ENCODE assay signal across 8 mouse cellular contexts in genomic region chr9:59751966-59752365, GRCm38 (mm10). TPM values are rescaled to one million over a fixed set of nuclear protein-coding genes. Genes with fewer than 3 reads are reported as not detected.
DNase-seq lines count a peak whose midpoint lies in the region; ATAC-seq and TF ChIP-seq lines count a peak whose summit lies in the region.

No protein-coding gene starts in this region.

- no peak for TF ChIP-seq POLR2A in olfactory bulb, adult 2 months (IDR thresholded peaks at IDR 0.05; ENCODE audit: insufficient read depth, low read depth, low read length)

- H3K36me3 ChIP-seq in megakaryocyte, embryonic 14.5 days (replicated peaks; ENCODE audit: low read length) = no peaks in the 10 kb centered on the region
- H3K36me3 ChIP-seq in embryonic facial prominence, embryonic 14.5 days (ENCODE audit: control insufficient read depth, insufficient read depth, low read length) = no peaks in the 10 kb centered on the region
- no peaks in the 10 kb centered on the region for H3K36me3 ChIP-seq in limb, embryonic 11.5 days (ENCODE audit: control insufficient read depth, insufficient read depth, low read length)

- no peak for TF ChIP-seq CTCF in olfactory bulb, adult 2 months (IDR thresholded peaks at IDR 0.05; ENCODE audit: insufficient read depth, low read depth, low read length)

- H3K27ac ChIP-seq in embryonic facial prominence, embryonic 14.5 days (replicated peaks; ENCODE audit: low read depth, low read length) = no peak overlapping the region
- H3K27ac ChIP-seq in limb, embryonic 11.5 days (replicated peaks; ENCODE audit: low read depth, low read length) = no peak overlapping the region
- no peak overlapping the region for H3K27ac ChIP-seq in olfactory bulb, adult 2 months (ENCODE audit: insufficient read depth, low read depth, low read length)

- H3K4me1 ChIP-seq in megakaryocyte, embryonic 14.5 days = peaks cover 21% of the 10 kb centered on the region
- H3K4me1 ChIP-seq in embryonic facial prominence, embryonic 14.5 days (ENCODE audit: control insufficient read depth, insufficient read depth, low read length) = 0 out of 2 replicates have a peak, but pooled peaks cover 10% of the 10 kb centered on the region
- H3K4me1 ChIP-seq in limb, embryonic 11.5 days (ENCODE audit: control insufficient read depth, insufficient read depth, low read length) = no peaks in the 10 kb centered on the region
- H3K4me1 ChIP-seq in olfactory bulb, adult 2 months (ENCODE audit: control insufficient read depth, insufficient read depth, low read length) = peaks cover 5% of the 10 kb centered on the region; the same call in 1 of the 2 replicates

- peak overlapping the region; percentile 88 for H3K9ac ChIP-seq in embryonic facial prominence, embryonic 14.5 days (ENCODE audit: low read depth, low read length)
- peak overlapping the region; percentile 80; the same call in 1 of the 2 replicates for H3K9ac ChIP-seq in limb, embryonic 11.5 days (ENCODE audit: low read length)

- DNase-seq in embryonic facial prominence, embryonic 14.5 days (ENCODE audit: low spot score) = no peak
- no peak for DNase-seq in limb, embryonic 11.5 days (ENCODE audit: low spot score)
- DNase-seq in T-cell, adult 2 months (ENCODE audit: low spot score) = no peak
- no peak for DNase-seq in layer of hippocampus, postnatal 10 days (ENCODE audit: low spot score in 2 of 2)
- no peak for DNase-seq in frontal cortex, adult 2 months (ENCODE audit: extremely low spot score in 1 of 2, low spot score in 1 of 2)

- H3K4me3 ChIP-seq in megakaryocyte, embryonic 14.5 days (replicated peaks) = peak overlapping the region; percentile 97
- H3K4me3 ChIP-seq in embryonic facial prominence, embryonic 14.5 days (ENCODE audit: low read depth, low read length) = peak overlapping the region; percentile 83
- H3K4me3 ChIP-seq in limb, embryonic 11.5 days (ENCODE audit: low read depth, low read length) = peak overlapping the region; percentile 82
- peak overlapping the region; percentile 87 for H3K4me3 ChIP-seq in olfactory bulb, adult 2 months (ENCODE audit: insufficient read depth, low read depth, low read length)

- H3K9me3 ChIP-seq in megakaryocyte, embryonic 14.5 days = no peaks in the 10 kb centered on the region
- no peaks in the 10 kb centered on the region for H3K9me3 ChIP-seq in embryonic facial prominence, embryonic 14.5 days (ENCODE audit: control insufficient read depth, low read length)
- H3K9me3 ChIP-seq in limb, embryonic 11.5 days (ENCODE audit: control insufficient read depth, low read length) = no peaks in the 10 kb centered on the region

- peak overlapping the region; percentile 56 for H3K4me2 ChIP-seq in embryonic facial prominence, embryonic 14.5 days (ENCODE audit: low read depth, low read length)
- peak overlapping the region; percentile 80 for H3K4me2 ChIP-seq in limb, embryonic 11.5 days (ENCODE audit: low read depth, severe bottlenecking)

- 0% methylated on average over 2 of the region's 2 CpGs for WGBS in embryonic facial prominence, embryonic 14.5 days
- WGBS in limb, embryonic 11.5 days = 11% methylated on average over 2 of the region's 2 CpGs
- 2% methylated on average over 2 of the region's 2 CpGs for WGBS in olfactory bulb, adult 2 months

- ATAC-seq in megakaryocyte, adult 5-6 weeks (ENCODE audit: poor library complexity, severe bottlenecking) = no peak
- ATAC-seq in embryonic facial prominence, embryonic 14.5 days (ENCODE audit: low read depth) = no peak
- no peak for ATAC-seq in limb, embryonic 11.5 days (ENCODE audit: insufficient number of reproducible peaks, low FRiP score, low TSS enrichment, low read depth)

- no peaks in the 10 kb centered on the region for H3K27me3 ChIP-seq in megakaryocyte, embryonic 14.5 days (replicated peaks)
- H3K27me3 ChIP-seq in embryonic facial prominence, embryonic 14.5 days (replicated peaks; ENCODE audit: control insufficient read depth, insufficient read depth, low read length) = no peaks in the 10 kb centered on the region
- H3K27me3 ChIP-seq in limb, embryonic 11.5 days (ENCODE audit: control insufficient read depth, insufficient read depth, low read length) = no peaks in the 10 kb centered on the region

RNA-seq across cellular contexts. Expression of gene Myo9a, which starts 1.3 kb away (rescaled TPM):
- polyA plus RNA-seq in megakaryocyte, embryonic 14.5 days (2012; ENCODE audit: insufficient read depth, low replicate concordance) = 0.10 and 0.49 TPM in 2 replicates
- total RNA-seq in megakaryocyte, adult 5-6 weeks (2015) = 18.0 and 19.0 TPM in 2 replicates
- 32.4 and 38.7 TPM in 2 replicates for total RNA-seq in megakaryocyte, adult 5-6 weeks (2017)
- polyA plus RNA-seq in embryonic facial prominence, embryonic 14.5 days (2014; fragmentation: Nextera tagmentation; extraction: Ambion mirVana) = 18.3 and 19.4 TPM in 2 replicates
- polyA plus RNA-seq in limb, embryonic 11.5 days (2014; fragmentation: Nextera tagmentation; extraction: Ambion mirVana) = 14.1 and 17.7 TPM in 2 replicates
- 25.2 TPM in 1 of 2 replicates, not detected in the other for polyA plus RNA-seq in olfactory bulb, adult 2 months (2012; ENCODE audit: insufficient read depth, insufficient read length, low replicate concordance, missing spikeins)
- 10 to 100 TPM; 69.7 to 78.4 TPM for total RNA-seq in layer of hippocampus, postnatal 10 days (2021)
- 20.8 and 21.9 TPM in 2 replicates for polyA plus RNA-seq in frontal cortex, adult 2 months (2012; rRNA removed)

RNA-seq across cellular contexts. Expression of gene Senp8, which starts 1.5 kb away (rescaled TPM):
- polyA plus RNA-seq in megakaryocyte, embryonic 14.5 days (2012; ENCODE audit: insufficient read depth, low replicate concordance) = 0.40 TPM in 1 of 2 replicates, not detected in the other
- 4.1 and 7.5 TPM in 2 replicates for total RNA-seq in megakaryocyte, adult 5-6 weeks (2015)
- total RNA-seq in megakaryocyte, adult 5-6 weeks (2017) = 4.2 and 4.8 TPM in 2 replicates
- polyA plus RNA-seq in embryonic facial prominence, embryonic 14.5 days (2014; fragmentation: Nextera tagmentation; extraction: Ambion mirVana) = 10.0 and 12.3 TPM in 2 replicates
- polyA plus RNA-seq in limb, embryonic 11.5 days (2014; fragmentation: Nextera tagmentation; extraction: Ambion mirVana) = 20.0 and 20.1 TPM in 2 replicates
- not detected in 2 replicates for polyA plus RNA-seq in olfactory bulb, adult 2 months (2012; ENCODE audit: insufficient read depth, insufficient read length, low replicate concordance, missing spikeins)
- 1 to 10 TPM; 5.1 to 6.8 TPM for total RNA-seq in layer of hippocampus, postnatal 10 days (2021)
- 5.1 and 7.0 TPM in 2 replicates for polyA plus RNA-seq in frontal cortex, adult 2 months (2012; rRNA removed)

Comparison
In these comparisons a context has a peak if more than half of its experiments do, and no peak if none do; other contexts are left out.
1. RNA of gene Myo9a, which starts 1.3 kb away (polyA plus RNA-seq): 25.2 TPM in olfactory bulb, adult 2 months, 20.8 to 21.9 TPM in frontal cortex, adult 2 months, 18.3 to 19.4 TPM in embryonic facial prominence, embryonic 14.5 days and 14.1 to 17.7 TPM in limb, embryonic 11.5 days; 0.10 to 0.49 TPM in megakaryocyte, embryonic 14.5 days; every median in the first group is over 10 times any median in the second.
2. Peak in every context shown above with its lines, with median percentiles within 50 percentile points of each other: H3K4me3 ChIP-seq.